Mouse (Mus musculus): ENCODE data around the gene Ptx4.
A peak's percentile ranks its signal among the peaks of the same experiment; 100 is the strongest.
"Not testable (repeated sequence)": the region's sequence is repeated elsewhere in the genome, so short reads cannot be mapped to it uniquely, and the experiment has no call there.

The Ptx4 gene

DNA sequence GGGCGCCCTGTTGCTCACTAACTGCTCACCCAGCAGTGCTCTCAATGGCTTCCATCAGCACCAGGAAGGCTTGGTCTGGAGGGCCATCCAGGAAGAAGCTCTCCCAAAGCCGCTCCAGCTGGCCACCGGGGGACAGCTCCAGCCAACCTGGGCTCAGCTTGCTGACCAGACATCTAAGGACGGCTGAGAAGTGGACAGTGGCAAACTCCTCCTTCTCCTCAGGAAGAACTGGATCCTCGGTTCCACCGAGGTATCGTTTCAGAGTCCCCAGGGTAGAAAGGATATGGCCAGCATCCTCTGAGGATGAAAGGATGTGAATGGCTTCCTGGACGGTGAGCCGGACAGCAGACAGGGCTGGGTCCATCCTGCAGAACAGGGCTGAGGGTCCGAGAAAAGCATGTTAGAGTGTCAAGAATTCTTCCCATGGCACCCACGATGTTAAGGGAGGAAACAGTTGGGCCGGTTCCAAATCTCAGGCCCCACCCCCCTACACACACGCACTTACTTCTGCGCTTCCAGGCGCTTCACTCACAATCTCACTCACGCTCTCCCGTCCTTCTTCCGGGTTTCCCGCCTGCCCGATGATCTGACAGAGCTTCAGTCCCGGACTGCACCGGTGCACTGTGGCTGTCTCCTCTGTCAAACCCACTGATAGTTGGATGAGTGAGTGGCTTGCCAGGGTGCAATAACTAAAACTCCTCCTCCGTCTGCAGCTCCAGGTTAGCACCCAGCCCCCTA, 5.5 kb upstream of the Ptx4 start:
- no peak for DNase-seq (ENCODE audit: low read depth, low spot score)

DNA sequence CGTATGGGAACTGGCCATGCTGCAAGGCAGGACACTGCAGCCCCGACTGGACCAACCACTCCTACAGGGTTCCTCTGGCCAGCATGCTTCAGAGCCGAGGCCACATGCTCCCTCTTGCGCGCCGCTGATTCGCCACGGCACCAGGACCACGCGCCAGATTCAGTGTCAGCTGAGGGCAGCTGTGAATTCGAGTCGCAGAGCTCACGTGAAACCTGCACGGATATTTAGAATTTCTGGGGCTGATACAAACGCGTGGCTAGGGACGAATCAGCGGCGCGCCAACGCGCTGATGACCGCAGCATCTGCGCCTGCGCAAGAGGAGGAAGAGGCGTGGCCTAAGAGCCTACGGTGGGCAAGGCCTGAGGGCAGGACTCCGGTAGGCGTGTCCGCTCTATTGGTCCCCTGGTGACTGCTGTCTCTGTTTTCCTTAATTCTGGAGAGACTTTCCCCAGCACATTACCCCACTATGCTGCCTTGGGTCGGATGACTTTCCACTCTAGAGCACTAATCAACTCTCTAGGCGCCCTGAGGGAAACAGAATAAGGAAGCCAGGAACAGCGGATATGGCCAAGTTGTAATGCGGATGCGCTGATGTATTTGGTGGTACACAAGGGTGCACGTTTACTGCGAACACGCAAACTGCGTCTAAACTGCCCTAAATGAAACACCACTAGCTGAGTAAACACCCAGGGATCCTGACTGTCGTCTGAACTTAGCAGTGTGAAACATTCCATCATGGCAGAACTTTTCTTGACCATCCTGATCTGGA, 4.7 kb upstream of the Ptx4 start, which contains the start of gene Telo2:
Gene Telo2, minus strand, starts transcription at position 304 of the 769 bp plus-strand sequence.
- DNase-seq (ENCODE audit: low read depth, low spot score): peak; percentile 74

GRCm38 (mm10) chr17:25117263-25117662, 3.3 kb upstream of the Ptx4 start:
- DNase-seq (ENCODE audit: low read depth, low spot score): no peak

GRCm38 (mm10) chr17:25123979-25124378, 3.4 kb downstream of the Ptx4 start:
- no peak for DNase-seq (ENCODE audit: low read depth, low spot score)

DNA sequence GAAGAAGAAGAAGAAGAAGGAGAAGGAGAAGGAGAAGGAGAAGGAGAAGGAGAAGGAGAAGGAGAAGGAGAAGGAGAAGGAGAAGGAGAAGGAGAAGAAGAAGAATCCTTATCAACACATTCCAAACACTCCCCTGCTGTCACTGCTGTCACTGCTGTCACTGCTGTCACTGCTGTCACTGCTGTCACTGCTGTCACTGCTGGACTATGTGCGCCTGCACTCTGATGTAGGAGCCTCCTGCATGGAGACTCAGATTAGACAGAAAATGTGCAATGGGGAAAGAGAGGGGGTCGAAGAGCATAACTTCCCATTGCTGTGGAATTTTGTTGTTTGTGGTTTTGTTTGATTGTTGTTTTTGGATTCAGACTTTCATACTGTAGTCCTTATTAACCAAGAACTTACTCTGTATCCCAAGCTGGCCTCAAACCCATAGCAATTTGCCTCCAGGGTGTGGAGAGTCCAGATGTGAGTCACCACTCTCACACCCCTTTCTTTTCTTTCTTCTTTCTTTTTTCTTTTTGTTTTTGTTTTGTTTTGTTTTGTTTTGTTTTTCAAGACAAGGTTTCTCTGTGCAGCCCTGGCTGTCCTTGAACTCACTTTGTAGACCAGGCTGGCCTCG, 5.0 kb downstream of the Ptx4 start:
- not testable (repeated sequence) for DNase-seq (ENCODE audit: low read depth, low spot score)

DNA sequence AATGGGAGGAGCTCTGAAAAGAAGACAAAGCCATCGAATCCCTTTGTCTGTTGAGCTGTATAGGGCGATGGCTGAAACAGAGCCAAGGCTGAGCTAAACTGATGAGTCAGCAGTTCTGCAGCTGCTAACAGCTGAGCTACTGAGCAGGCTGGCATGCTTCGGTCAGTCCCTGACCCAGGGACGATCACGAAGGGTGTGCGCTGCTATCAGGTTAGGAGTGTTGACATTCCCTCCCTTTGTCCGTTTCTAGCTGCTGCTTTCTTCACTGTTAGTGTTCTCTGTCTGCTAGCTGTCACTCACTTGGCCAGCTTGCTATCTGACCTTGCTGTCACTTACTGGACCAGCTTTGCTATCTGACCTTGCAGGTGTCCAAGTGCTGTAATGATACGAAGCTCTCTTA, 6.5 kb downstream of the Ptx4 start:
- no peak for DNase-seq (ENCODE audit: low read depth, low spot score)

DNA sequence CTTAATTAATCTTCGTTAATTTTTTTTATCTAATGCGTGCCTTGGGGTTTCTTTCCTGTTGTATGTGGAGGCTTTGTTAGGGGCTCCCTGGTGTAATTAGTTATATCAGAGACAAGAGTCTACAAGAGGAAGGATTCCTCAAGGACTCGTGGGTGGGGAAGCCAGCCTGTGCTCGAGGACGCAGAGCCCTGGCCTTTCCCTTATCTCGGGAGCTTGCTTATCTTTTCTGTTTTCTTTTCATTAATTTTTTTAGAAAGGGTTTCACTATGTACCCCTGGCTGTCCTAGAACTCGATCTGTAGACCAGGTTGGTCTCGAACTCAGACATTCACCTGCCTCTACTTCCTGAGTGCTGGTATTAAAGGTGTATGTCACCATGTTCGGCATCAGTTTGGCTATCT, 7.1 kb downstream of the Ptx4 start:
- no peak for DNase-seq (ENCODE audit: low read depth, low spot score)

DNA sequence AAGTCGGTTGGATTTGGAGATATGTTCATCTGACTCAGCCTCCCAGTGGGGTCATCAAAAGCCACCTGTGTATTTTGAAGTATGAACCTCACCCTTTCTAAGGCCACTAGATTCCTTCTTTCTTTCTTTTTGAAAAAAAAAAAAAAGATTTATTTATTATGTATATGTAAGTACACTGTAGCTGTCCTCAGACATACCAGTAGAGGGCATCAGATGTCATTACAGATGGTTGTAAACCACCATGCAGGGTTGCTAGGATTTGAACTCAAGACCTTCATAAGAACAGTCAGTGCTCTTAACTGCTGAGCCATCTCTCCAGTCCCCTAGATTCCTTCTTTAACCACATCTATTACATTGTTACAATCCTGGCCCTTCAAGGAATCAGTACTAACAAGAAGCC, 9.5 kb downstream of the Ptx4 start:
- no peak for DNase-seq (ENCODE audit: low read depth, low spot score)

DNA sequence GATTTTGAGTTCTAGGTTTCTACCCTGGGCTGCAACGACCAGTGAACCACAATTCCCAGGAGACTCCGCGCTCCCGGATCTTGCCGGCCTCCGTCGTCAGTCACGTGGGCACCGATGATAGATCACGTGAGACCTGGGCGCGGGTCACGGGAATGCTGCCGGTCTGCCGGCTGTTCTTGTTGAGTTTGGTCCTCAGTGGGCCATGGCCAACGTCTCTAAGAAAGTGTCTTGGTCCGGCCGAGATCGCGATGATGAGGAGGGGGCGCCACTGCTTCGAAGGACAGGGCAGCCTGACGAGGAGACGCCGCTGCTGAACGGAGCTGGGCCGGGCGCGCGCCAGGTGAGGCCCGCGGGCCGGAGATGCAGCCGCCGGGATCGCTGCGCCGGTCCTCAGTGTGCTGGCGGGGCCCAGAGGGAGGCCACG, 12.7 kb downstream of the Ptx4 start, which contains the start of gene Clcn7:
Gene Clcn7, plus strand, starts transcription at position 117 of the 424 bp plus-strand sequence.
- peak; percentile 68 for DNase-seq (ENCODE audit: low read depth, low spot score)

DNA sequence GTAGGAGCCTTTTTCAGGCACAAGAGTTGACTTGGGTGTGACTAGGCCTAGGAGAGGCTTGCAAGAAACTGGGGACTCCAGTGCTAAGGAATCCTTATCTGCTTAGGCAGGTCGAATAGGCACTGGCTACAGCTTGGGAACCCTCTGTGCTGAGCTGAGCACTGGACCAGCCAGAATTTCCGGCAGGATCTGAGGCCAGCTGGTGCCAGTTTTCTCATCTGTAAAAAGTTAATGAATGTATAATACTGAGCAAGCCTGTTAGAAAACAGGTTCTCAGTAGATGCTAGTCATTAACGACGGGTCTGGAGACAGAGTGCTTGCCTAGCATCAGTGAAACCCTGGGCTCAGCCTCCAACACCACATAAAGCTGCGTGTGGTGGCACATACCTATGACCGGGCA, 15.1 kb downstream of the Ptx4 start:
- no peak for DNase-seq (ENCODE audit: low read depth, low spot score)

- DNase-seq (ENCODE audit: low read depth, low spot score): no peak
Measured at GRCm38 (mm10) chr17:25138803-25139202, 18.2 kb downstream of the Ptx4 start.

- DNase-seq (ENCODE audit: low read depth, low spot score): no peak
Measured at GRCm38 (mm10) chr17:25139960-25140359, 19.4 kb downstream of the Ptx4 start.

GRCm38 (mm10) chr17:25162161-25162560, 41.6 kb downstream of the Ptx4 start, which contains the start of gene Ccdc154:
TSS of gene Ccdc154 (plus strand) at chr17:25162461.
- no peak for DNase-seq (ENCODE audit: low read depth, low spot score)

DNA sequence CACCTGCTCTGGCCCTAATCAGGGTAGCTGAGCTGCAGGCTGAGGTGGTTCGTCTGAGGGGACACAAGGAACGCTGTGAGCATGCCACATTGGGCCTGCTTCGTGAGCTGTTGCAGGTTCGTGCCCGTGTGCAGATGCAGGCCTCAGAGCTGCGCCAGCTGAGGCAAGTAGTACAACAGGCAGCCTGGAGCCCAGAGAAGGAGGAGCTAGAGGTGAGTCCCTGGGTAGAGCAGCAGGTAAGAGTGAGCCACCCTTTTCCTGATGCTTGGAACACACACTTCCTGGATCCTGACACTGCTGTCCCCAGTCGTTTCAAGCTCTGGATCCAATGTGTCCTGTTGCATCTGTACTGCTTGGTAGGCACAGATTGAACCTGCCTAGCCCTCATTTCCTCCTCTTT, 42.8 kb downstream of the Ptx4 start:
- no peak for DNase-seq (ENCODE audit: low read depth, low spot score)

- DNase-seq (ENCODE audit: low read depth, low spot score): no peak
Measured at GRCm38 (mm10) chr17:25164770-25165169, 44.2 kb downstream of the Ptx4 start.

DNA sequence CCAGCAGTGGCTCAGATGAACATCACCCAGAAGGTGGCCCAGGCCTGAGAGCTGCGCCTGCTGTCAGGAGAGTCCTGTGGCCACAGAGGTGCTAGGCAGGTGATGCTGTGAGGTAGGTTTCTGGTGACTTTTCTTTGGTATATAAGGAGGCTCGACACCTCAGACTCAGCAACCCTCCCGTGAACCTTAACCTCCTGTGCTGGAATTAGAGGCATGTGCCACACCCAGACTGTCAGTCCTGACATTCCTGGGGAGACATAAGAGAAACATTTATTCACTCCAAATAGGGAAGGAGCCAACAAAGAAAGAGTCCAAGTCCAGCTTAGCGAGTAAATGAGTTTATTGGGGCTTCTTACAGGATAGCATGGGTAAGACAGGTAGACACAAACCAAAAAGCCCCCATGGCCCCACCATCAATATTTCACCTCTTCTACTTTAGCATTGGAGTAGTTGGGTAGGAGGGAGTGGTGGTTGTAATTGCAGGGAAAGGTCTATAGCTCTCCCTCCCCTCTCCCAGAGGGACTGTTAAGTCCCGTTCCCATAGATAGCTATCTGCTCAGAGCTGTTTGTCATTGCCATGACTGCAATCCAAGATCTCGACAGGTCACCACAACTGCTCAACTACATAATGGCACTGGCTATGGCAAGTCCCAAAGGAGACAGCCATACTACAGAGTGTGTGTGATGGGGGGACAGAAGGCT, 45.6 kb downstream of the Ptx4 start:
- DNase-seq (ENCODE audit: low read depth, low spot score): no peak

DNA sequence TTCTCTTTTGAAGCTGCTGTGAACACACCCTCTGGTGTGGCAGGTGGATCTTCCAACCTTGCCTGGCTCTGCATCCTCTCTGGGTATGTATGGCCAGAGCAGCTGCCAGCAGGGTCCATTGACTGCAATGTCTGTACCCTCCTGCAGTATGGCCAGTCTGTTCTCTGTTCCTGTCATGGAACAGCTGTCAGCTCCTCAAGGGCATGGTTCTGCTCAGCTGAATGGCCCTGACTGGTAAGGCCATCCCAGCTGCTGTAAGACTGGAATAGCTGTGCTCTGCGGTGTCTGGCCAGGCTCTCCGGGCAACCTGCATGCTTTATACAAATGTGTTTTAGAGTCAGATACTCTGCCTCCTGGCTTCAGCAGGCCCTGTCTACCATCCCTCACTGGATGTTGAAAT, 49.1 kb downstream of the Ptx4 start:
- no peak for DNase-seq (ENCODE audit: low read depth, low spot score)

DNA sequence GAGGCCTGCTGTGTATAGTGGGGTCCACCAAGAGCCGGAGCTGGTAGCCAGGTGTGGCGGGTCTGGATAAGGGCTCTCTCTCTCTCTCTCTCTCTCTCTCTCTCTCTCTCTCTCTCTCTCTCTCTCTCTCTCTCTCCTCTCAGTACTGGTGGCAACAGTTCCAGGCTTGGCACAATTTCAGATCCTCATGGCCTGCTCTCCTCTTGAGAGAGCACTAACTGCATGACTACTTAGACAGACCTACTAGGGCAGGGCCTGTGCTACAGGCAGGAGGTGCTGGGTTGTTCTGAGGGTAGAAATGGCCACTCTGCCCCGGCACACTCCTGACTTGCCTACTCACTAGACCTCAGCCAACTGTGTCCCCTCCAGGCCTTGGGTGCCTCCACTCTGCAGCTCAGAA, 52.0 kb downstream of the Ptx4 start:
- DNase-seq (ENCODE audit: low read depth, low spot score): no peak
